Mouse (Mus musculus) heart, embryonic 10.5 days (tissue): ENCODE results near the gene Eno1. TPM values are rescaled to one million over a fixed set of nuclear protein-coding genes. Genes with fewer than 3 reads are reported as not detected.

ENCODE experiments used
- DNase-seq: peaks from one replicate; pipeline ENCODE4 v3.0.0-alpha.2; 2017; ENCODE audit warnings: low spot score
- H3K27ac ChIP-seq: fragments of 300-500 bp; sonication (generic); 2 replicates; pipeline ENCODE4 v1.5.1; 2016; ENCODE audit warnings: mild to moderate bottlenecking
- H3K27me3 ChIP-seq: fragments of 300-500 bp; sonication (generic); 2 replicates; pipeline ENCODE4 v1.6.1; 2016; ENCODE audit warnings: mild to moderate bottlenecking; ENCODE audit not compliant: poor library complexity, insufficient read depth, severe bottlenecking
- H3K36me3 ChIP-seq: fragments of 300-500 bp; sonication (generic); 2 replicates; pipeline ENCODE4 v1.6.1; 2016; ENCODE audit warnings: mild to moderate bottlenecking, moderate library complexity
- H3K4me1 ChIP-seq: fragments of 300-500 bp; sonication (generic); 2 replicates; pipeline ENCODE4 v1.6.1; 2016; ENCODE audit warnings: mild to moderate bottlenecking
- H3K4me3 ChIP-seq: fragments of 300-500 bp; sonication (generic); 2 replicates; pipeline ENCODE4 v1.5.1; 2016; ENCODE audit warnings: mild to moderate bottlenecking, moderate library complexity
- H3K9me3 ChIP-seq: fragments of 300-500 bp; sonication (generic); 2 replicates; pipeline ENCODE4 v1.6.1; 2016; ENCODE audit warnings: mild to moderate bottlenecking, moderate library complexity
- WGBS: fragments of 180-500 bp; shearing (Covaris S2); methylation state at CpG from one replicate; pipeline ENCODE4 v1.1.7; 2016; 5-methylcytosine and 5-hydroxymethylcytosine counted together
- polyA plus RNA-seq: library from polyadenylated mRNA; unstranded; fragments of >200 nt; fragmentation: Nextera tagmentation; extraction: Ambion mirVana; gene quantifications from 2 replicates; pipeline ENCODE4 v1.2.1, GENCODE M21; 2016

Eno1 gene
- 3,222 and 3,587 TPM in 2 replicates for polyA plus RNA-seq

DNA sequence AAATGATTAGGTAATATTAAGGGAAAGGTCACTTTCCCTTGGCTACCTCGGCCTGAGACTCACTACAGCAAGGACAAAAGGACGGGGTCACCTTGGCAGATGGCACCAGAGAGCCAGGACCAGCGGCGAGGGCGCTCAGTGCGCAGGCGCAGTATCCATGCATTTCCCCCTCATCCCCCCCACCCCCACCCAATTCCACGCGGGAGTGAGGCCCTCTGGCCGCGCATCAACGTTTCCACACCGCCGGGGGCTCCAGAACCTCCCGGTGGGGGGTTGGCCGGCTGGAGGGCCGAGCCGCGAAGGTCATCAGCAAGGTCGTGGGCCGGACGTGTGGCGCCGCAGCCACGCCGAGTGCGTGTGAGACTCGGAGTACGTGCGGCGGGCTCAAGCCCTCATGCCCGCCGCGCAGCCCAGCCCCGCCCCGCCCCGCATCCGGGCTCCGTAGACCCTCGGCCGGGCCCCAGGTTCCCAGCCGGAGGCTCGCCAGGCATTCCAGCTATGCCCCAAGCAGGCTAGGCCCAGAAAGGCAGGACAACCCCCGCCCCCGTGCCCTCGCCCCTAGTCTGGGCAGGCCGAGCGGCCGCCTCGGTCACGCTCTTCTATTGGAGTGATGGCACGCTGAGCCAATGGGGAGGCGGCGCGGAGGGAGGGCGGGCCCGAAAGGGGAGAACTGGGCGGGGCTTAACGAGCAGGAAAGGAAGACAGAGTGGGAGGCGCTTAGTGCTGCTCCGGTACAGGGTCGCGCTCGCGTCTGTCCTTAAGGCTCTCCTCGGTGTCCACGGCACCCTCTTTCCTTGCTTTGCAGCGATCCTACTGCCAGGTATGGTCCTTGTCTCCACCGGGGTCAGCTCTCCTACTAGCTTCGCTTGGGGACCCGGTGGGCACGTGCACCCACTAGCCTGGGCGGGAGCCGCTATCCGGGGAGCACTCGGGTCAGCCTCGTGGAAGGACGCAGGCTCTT is at the start of gene Eno1:
Gene Eno1 (plus strand): TSS at position 201 of the 961 bp plus-strand sequence.
- H3K9me3 ChIP-seq, result no peaks in the 10 kb centered on the region
- H3K36me3 ChIP-seq, result peaks cover 32% of the 10 kb centered on the region
- DNase-seq, result peak; percentile 99
- peaks cover 54% of the 10 kb centered on the region for H3K4me1 ChIP-seq
- H3K27ac ChIP-seq, result peak within 1 kb of the TSS; percentile 99
- 1% methylated on average over 78 of the region's 78 CpGs for WGBS
- no peaks in the 10 kb centered on the region for H3K27me3 ChIP-seq
- peak within 1 kb of the TSS; percentile 80 for H3K4me3 ChIP-seq

DNA sequence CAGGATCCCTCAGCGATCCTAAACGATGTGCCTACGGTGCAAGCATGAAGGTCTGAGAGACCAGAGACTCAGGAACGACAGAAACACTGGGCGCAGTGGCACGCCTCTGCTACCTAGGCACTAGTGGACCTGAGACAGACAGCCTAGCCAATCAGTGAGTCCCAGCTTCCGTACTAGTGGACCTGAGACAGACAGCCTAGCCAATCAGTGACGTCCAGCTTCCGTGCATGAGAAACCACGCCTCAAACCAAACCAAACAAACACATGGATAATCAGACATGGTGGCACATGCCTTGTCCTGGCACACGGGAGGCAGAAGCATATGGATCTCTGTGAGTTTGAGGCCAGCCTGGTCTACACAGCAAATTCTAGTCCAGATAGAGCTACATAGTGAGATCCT is 48.3 kb upstream of the Eno1 start:
- 43% methylated on average over 11 of the region's 11 CpGs for WGBS
- no peak overlapping the region for H3K4me3 ChIP-seq
- DNase-seq, result no peak

DNA sequence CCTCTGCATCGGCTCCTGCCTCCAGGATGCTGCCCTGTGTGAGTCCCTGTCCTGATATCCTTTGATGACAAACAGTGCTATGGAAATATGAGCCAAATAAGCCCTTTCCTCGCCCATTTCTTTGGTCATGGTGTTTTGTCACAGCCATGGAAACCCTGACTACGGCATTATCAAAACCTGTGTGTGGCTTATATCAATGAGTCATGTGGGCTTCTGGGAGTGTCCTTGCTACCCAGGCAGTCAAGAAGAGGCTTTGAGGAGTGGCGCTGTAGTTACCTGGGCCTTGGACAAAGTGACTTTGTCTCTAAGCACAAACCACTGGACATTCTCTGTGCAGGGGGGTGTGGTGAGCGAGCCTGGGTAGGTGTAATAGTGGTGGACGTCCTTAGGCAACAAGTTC is 44.3 kb upstream of the Eno1 start:
- H3K36me3 ChIP-seq, result no peaks in the 10 kb centered on the region
- no peaks in the 10 kb centered on the region for H3K9me3 ChIP-seq
- no peak for DNase-seq
- H3K27me3 ChIP-seq, result no peaks in the 10 kb centered on the region
- peaks cover 10% of the 10 kb centered on the region for H3K4me1 ChIP-seq
- WGBS, result 75% methylated on average over 6 of the region's 6 CpGs
- no peak overlapping the region for H3K27ac ChIP-seq
- no peak overlapping the region for H3K4me3 ChIP-seq

More for the DNA sequence above, 48.3 kb upstream of the Eno1 start:
- H3K27me3 ChIP-seq, result no peaks in the 10 kb centered on the region
- H3K36me3 ChIP-seq, result no peaks in the 10 kb centered on the region
- peaks cover 10% of the 10 kb centered on the region for H3K4me1 ChIP-seq
- H3K27ac ChIP-seq, result no peak overlapping the region
- H3K9me3 ChIP-seq, result no peaks in the 10 kb centered on the region

GRCm38 (mm10) chr4:150193915-150194314 is 42.6 kb upstream of the Eno1 start:
- H3K4me3 ChIP-seq, result no peak overlapping the region
- no peak overlapping the region for H3K27ac ChIP-seq
- 38% methylated on average over 1 of the region's 1 CpGs for WGBS
- no peaks in the 10 kb centered on the region for H3K36me3 ChIP-seq
- no peak for DNase-seq
- peaks cover 8% of the 10 kb centered on the region for H3K4me1 ChIP-seq
- H3K9me3 ChIP-seq, result no peaks in the 10 kb centered on the region
- 0 out of 2 replicates have a peak, but pooled peaks cover 4% of the 10 kb centered on the region for H3K27me3 ChIP-seq

DNA sequence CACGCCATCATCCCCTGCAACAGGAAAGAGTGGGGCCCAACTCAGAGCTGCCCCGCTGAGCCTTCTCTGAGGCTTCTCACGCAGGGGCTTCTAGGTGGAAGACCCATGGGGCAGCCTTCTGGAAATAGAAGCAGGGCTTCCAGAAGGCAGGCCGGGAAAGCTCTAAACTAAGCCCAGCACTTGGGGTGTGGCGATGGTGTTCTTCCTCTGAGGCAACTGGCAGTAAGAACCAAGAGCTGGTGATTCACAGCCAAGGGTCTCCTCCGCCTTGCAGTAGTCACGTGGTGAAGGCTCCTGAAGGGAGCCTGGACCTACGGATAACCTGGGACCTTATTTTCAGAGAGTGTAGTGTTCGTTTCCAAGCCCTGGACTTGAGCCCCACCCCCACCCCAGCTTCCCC is 38.3 kb upstream of the Eno1 start:
- Histone ChIP-seq H3K36me3 (no peaks in the 10 kb centered on the region), H3K27me3 (0 out of 2 replicates have a peak, but pooled peaks cover 4% of the 10 kb centered on the region), H3K27ac (no peak overlapping the region), H3K4me3 (no peak overlapping the region), H3K4me1 (peaks cover 11% of the 10 kb centered on the region), H3K9me3 (no peaks in the 10 kb centered on the region)
- DNase-seq, result no peak
- WGBS, result 66% methylated on average over 9 of the region's 9 CpGs

DNA sequence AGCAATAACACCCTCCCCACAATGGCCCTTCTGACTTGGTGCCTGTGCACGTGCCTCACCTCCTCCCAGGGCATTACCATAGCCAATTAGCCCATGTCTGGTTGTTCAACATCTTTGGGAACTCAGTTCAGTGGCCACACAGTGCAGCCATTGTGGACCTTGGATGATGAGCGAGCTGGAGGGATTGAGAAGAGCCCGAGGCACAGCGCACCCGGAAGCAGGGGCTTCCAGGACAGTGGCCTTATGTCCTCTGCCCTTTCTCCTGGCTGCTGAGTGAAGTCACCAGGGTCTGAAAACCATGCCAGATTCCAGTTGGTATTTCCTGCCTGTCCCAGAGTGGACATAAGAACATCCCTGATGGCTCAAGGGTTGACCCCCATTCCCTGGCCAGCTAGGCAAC is 35.3 kb upstream of the Eno1 start, which contains the start of gene Car6:
Gene Car6 (minus strand): TSS at position 101 of the 400 bp plus-strand sequence.
- Histone ChIP-seq H3K9me3 (no peaks in the 10 kb centered on the region), H3K27ac (no peak within 1 kb of the TSS), H3K36me3 (no peaks in the 10 kb centered on the region), H3K4me1 (peaks cover 17% of the 10 kb centered on the region), H3K27me3 (0 out of 2 replicates have a peak, but pooled peaks cover 4% of the 10 kb centered on the region), H3K4me3 (no peak within 1 kb of the TSS)
- no peak for DNase-seq
- WGBS, result 72% methylated on average over 5 of the region's 5 CpGs

GRCm38 (mm10) chr4:150202702-150203101 is 33.8 kb upstream of the Eno1 start:
- H3K36me3 ChIP-seq, result no peaks in the 10 kb centered on the region
- 0 out of 2 replicates have a peak, but pooled peaks cover 4% of the 10 kb centered on the region for H3K27me3 ChIP-seq
- H3K9me3 ChIP-seq, result no peaks in the 10 kb centered on the region
- 82% methylated on average over 5 of the region's 5 CpGs for WGBS
- H3K4me1 ChIP-seq, result peaks cover 24% of the 10 kb centered on the region
- H3K4me3 ChIP-seq, result no peak overlapping the region
- no peak for DNase-seq
- H3K27ac ChIP-seq, result no peak overlapping the region

- DNase-seq, result no peak
- Histone ChIP-seq H3K9me3 (no peaks in the 10 kb centered on the region), H3K36me3 (no peaks in the 10 kb centered on the region), H3K27ac (no peak overlapping the region), H3K4me1 (peaks cover 23% of the 10 kb centered on the region; the same call in 1 of the 2 replicates), H3K4me3 (no peak overlapping the region), H3K27me3 (no peaks in the 10 kb centered on the region)
- WGBS, result 72% methylated on average over 3 of the region's 3 CpGs
These were observed 31.6 kb upstream of the Eno1 start for GRCm38 (mm10) chr4:150204877-150205276.

- no peak overlapping the region for H3K27ac ChIP-seq
These were observed 26.8 kb upstream of the Eno1 start for GRCm38 (mm10) chr4:150209751-150210150.

DNA sequence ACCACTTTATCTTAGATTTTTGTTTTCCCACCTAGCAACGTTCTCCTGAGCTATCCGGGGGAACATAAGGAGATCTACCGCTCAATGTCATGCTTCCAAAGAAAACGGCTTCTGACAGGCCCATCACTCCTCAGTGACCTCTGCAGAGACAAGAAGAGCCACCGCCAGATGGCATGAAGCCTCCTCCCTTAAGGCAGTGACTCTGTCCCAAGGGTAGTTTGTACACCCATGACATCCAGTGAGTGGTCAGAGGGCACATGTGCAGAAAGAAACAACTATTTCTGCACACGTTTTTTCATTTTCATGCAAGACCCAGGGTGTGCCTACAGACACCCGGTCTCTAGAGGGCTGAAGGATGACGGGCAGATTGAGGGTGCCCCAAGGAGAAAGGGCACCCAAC is 26.2 kb upstream of the Eno1 start:
- Histone ChIP-seq H3K9me3 (no peaks in the 10 kb centered on the region), H3K27ac (no peak overlapping the region), H3K27me3 (no peaks in the 10 kb centered on the region), H3K4me3 (no peak overlapping the region), H3K36me3 (no peaks in the 10 kb centered on the region), H3K4me1 (peaks cover 22% of the 10 kb centered on the region; the same call in 1 of the 2 replicates)
- 80% methylated on average over 8 of the region's 8 CpGs for WGBS
- DNase-seq, result no peak

More at GRCm38 (mm10) chr4:150209751-150210150, 26.8 kb upstream of the Eno1 start:
- no peaks in the 10 kb centered on the region for H3K9me3 ChIP-seq
- no peaks in the 10 kb centered on the region for H3K36me3 ChIP-seq
- no peak overlapping the region for H3K4me3 ChIP-seq
- no peaks in the 10 kb centered on the region for H3K27me3 ChIP-seq
- DNase-seq, result no peak
- 86% methylated on average over 5 of the region's 5 CpGs for WGBS
- peaks cover 22% of the 10 kb centered on the region; the same call in 1 of the 2 replicates for H3K4me1 ChIP-seq

DNA sequence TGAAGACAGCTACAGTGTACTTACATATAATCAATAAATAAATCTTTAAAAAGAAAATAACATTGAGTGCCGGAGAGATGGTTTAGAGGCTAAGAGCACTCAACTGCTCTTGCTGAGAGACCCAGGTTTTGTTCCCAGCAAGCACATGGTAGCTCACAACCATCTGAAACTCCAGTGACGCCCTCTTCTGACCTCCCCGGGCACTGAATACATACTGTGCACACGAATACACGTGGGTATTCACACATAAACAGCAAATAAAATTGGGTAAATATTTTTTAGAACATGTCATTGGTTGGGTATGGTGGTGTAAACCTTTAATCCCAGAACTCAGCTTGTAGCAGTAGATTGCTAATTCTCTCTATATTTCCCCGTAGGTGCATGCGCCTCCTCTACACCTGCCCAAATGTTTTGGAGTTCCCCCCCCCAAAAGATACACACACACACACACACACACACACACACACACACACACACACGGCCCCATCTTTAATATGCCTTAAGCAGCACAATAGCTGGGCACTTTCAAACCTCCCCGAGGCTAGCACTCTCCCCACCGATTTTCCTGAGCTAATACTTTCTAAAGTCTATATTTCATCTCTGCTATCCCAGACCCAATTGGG is 24.5 kb upstream of the Eno1 start:
- Histone ChIP-seq H3K4me1 (peaks cover 22% of the 10 kb centered on the region; the same call in 1 of the 2 replicates), H3K27me3 (no peaks in the 10 kb centered on the region), H3K36me3 (no peaks in the 10 kb centered on the region), H3K4me3 (peak overlapping the region; percentile 56), H3K9me3 (no peaks in the 10 kb centered on the region), H3K27ac (peak overlapping the region; percentile 78)
- WGBS, result 51% methylated on average over 10 of the region's 10 CpGs
- DNase-seq, result no peak

- no peaks in the 10 kb centered on the region for H3K36me3 ChIP-seq
- H3K9me3 ChIP-seq, result no peaks in the 10 kb centered on the region
- H3K4me1 ChIP-seq, result peaks cover 17% of the 10 kb centered on the region; the same call in 1 of the 2 replicates
- no peaks in the 10 kb centered on the region for H3K27me3 ChIP-seq
- 2% methylated on average over 15 of the region's 15 CpGs for WGBS
- H3K4me3 ChIP-seq, result peak overlapping the region; percentile 56
- DNase-seq, result peak; percentile 94
- H3K27ac ChIP-seq, result peak overlapping the region; percentile 78
These were observed 24.0 kb upstream of the Eno1 start for GRCm38 (mm10) chr4:150212553-150212971.

DNA sequence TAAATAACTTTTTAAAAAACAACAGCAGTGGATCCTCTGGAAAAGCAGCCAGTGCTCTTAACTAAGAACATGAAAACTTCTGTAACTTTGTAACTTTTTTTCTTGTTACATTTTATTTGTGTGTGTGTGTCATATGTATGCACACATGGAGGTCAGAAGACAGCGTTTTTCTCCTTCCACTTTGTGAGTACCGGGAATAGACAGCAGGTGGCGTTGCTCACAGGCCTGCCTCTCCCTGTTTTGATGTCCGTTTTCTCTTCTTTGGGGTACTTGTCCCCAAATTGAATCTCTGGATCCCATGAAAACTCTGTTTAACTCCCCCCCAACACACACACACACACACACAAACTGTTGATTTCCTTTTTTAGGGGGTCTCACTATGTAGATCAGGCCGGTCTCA is 22.6 kb upstream of the Eno1 start:
- Histone ChIP-seq H3K4me3 (no peak overlapping the region), H3K4me1 (peaks cover 12% of the 10 kb centered on the region; the same call in 1 of the 2 replicates), H3K27ac (no peak overlapping the region), H3K36me3 (no peaks in the 10 kb centered on the region), H3K9me3 (no peaks in the 10 kb centered on the region), H3K27me3 (no peaks in the 10 kb centered on the region)
- 27% methylated on average over 5 of the region's 5 CpGs for WGBS
- DNase-seq, result no peak
